Mouse (Mus musculus) limb, embryonic 11.5 days (tissue): ENCODE results near the gene Il2. TPM values are rescaled to one million over a fixed set of nuclear protein-coding genes. Genes with fewer than 3 reads are reported as not detected.

ENCODE experiments used
- ATAC-seq: fragments of 200-750 bp; cut with Nextera tagmentation; 2 replicates; pipeline ENCODE4 v1.8.0; 2017; ENCODE audit warnings: low read depth; ENCODE audit not compliant: insufficient number of reproducible peaks, low FRiP score, low TSS enrichment
- DNase-seq: peaks from one replicate; pipeline ENCODE4 v3.0.0-alpha.2; 2015; ENCODE audit warnings: low spot score
- H3K27ac ChIP-seq: fragments of 300-500 bp; sonication (generic); replicated peaks from 2 replicates; pipeline ENCODE4 v1.5.1; 2014; ENCODE audit warnings: low read depth, mild to moderate bottlenecking, low read length
- H3K27me3 ChIP-seq: fragments of 300-500 bp; sonication (generic); 2 replicates; pipeline ENCODE4 v1.6.1; 2014; ENCODE audit warnings: mild to moderate bottlenecking, low read length, mixed read lengths; ENCODE audit not compliant: control insufficient read depth, insufficient read depth
- H3K36me3 ChIP-seq: fragments of 300-500 bp; sonication (generic); 2 replicates; pipeline ENCODE4 v1.6.1; 2014; ENCODE audit warnings: mild to moderate bottlenecking, low read length, moderate library complexity, mixed read lengths; ENCODE audit not compliant: control insufficient read depth, insufficient read depth
- H3K4me1 ChIP-seq: fragments of 300-500 bp; sonication (generic); 2 replicates; pipeline ENCODE4 v1.6.1; 2014; ENCODE audit warnings: low read length, mixed read lengths; ENCODE audit not compliant: control insufficient read depth, insufficient read depth
- H3K4me2 ChIP-seq: fragments of 300-500 bp; sonication (generic); 2 replicates; pipeline ENCODE4 v1.6.1; 2014; ENCODE audit warnings: low read depth, mild to moderate bottlenecking, moderate library complexity; ENCODE audit not compliant: severe bottlenecking
- H3K4me3 ChIP-seq: fragments of 300-500 bp; sonication (generic); 2 replicates; pipeline ENCODE4 v1.5.1; 2014; ENCODE audit warnings: low read depth, low read length
- H3K9ac ChIP-seq: fragments of 300-500 bp; sonication (generic); 2 replicates; pipeline ENCODE4 v1.6.1; 2014; ENCODE audit warnings: mild to moderate bottlenecking, low read length
- H3K9me3 ChIP-seq: fragments of 300-500 bp; sonication (generic); 2 replicates; pipeline ENCODE4 v1.6.1; 2016; ENCODE audit warnings: low read length; ENCODE audit not compliant: control insufficient read depth
- whole genome bisulfite sequencing: fragments of 180-500 bp; shearing (Covaris S2); extraction: QIAGEN DNeasy Blood & Tissue Kit; methylation state at CpG from one replicate; pipeline ENCODE4 v1.1.7; 2014; 5-methylcytosine and 5-hydroxymethylcytosine counted together
- polyA plus RNA-seq: library from polyadenylated mRNA; unstranded; fragments of >200 nt; fragmentation: Nextera tagmentation; extraction: Ambion mirVana; gene quantifications from 2 replicates; pipeline ENCODE4 v1.2.1, GENCODE M21; 2014

Gene Il2
- polyA plus RNA-seq, 1 experiment from 2014 or later = 0.23 TPM

DNA sequence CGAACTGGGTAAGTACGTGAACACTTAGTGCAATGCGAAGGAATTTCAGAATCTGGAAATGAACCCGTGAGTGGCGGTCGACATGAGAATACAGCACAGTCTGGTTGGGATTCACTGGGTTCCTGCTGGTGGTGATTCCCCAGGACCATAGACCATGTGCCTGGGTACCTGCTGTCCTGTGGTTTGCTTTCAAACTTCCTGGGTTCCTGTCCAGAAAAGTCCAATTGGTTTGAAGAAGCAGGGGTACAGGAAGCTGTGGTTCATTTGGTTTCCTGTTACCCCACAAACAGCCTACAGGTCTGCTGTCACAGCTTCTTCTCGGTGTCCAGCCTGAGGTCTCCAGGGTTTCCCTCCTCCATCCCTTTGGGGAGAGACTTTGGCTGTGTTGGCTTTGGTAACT lies 27.2 kb upstream of the Il2 start:
- no peak overlapping the region for H3K9ac ChIP-seq
- H3K27ac ChIP-seq = no peak overlapping the region
- no peak overlapping the region for H3K4me2 ChIP-seq
- H3K27me3 ChIP-seq = no peaks in the 10 kb centered on the region
- H3K4me1 ChIP-seq = no peaks in the 10 kb centered on the region
- 93% methylated on average over 7 of the region's 7 CpGs for WGBS
- no peaks in the 10 kb centered on the region for H3K9me3 ChIP-seq
- no peak for ATAC-seq
- no peak overlapping the region for H3K4me3 ChIP-seq
- DNase-seq = no peak
- H3K36me3 ChIP-seq = no peaks in the 10 kb centered on the region

- Histone ChIP-seq H3K4me1 (no peaks in the 10 kb centered on the region), H3K9me3 (no peaks in the 10 kb centered on the region), H3K4me2 (no peak overlapping the region), H3K27me3 (no peaks in the 10 kb centered on the region), H3K36me3 (no peaks in the 10 kb centered on the region), H3K4me3 (no peak overlapping the region), H3K27ac (no peak overlapping the region), H3K9ac (no peak overlapping the region)
- ATAC-seq = no peak
- WGBS = 92% methylated on average over 10 of the region's 10 CpGs
- no peak for DNase-seq
Measured at GRCm38 (mm10) chr3:37152274-37152673, 26.5 kb upstream of the Il2 start.

DNA sequence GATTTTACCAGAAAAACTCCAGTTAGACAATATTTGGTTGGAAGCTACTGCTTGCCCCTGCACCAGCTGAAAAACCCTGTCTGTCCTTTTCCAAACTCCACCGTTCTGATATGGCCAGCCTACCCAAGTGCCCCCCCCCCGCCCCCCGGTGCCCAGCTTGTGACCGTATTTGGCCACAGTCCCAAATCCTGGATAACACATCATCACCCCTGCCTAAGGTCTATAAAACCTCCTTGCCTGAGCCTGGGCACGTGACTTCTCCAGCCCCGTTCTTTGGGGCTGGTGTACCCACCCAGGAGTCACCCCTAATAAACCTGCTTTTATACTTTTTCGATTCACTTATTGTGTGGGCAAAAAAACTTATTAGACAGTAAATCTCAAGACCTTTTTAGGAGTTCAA lies 21.1 kb upstream of the Il2 start:
- H3K4me3 ChIP-seq = no peak overlapping the region
- H3K36me3 ChIP-seq = no peaks in the 10 kb centered on the region
- H3K27me3 ChIP-seq = no peaks in the 10 kb centered on the region
- ATAC-seq (no peak), DNase-seq (no peak)
- no peak overlapping the region for H3K4me2 ChIP-seq
- no peak overlapping the region for H3K27ac ChIP-seq
- no peaks in the 10 kb centered on the region for H3K4me1 ChIP-seq
- H3K9ac ChIP-seq = no peak overlapping the region
- no peaks in the 10 kb centered on the region for H3K9me3 ChIP-seq
- 76% methylated on average over 7 of the region's 7 CpGs for WGBS

- DNase-seq = no peak
- no peaks in the 10 kb centered on the region for H3K4me1 ChIP-seq
- H3K27me3 ChIP-seq = no peaks in the 10 kb centered on the region
- H3K9ac ChIP-seq = no peak overlapping the region
- no peak overlapping the region for H3K4me2 ChIP-seq
- H3K9me3 ChIP-seq = no peaks in the 10 kb centered on the region
- no peaks in the 10 kb centered on the region for H3K36me3 ChIP-seq
- no peak overlapping the region for H3K27ac ChIP-seq
- no peak for ATAC-seq
- H3K4me3 ChIP-seq = no peak overlapping the region
- 45% methylated on average over 8 of the region's 8 CpGs for WGBS
Measured at GRCm38 (mm10) chr3:37146406-37146805, 20.6 kb upstream of the Il2 start.

DNA sequence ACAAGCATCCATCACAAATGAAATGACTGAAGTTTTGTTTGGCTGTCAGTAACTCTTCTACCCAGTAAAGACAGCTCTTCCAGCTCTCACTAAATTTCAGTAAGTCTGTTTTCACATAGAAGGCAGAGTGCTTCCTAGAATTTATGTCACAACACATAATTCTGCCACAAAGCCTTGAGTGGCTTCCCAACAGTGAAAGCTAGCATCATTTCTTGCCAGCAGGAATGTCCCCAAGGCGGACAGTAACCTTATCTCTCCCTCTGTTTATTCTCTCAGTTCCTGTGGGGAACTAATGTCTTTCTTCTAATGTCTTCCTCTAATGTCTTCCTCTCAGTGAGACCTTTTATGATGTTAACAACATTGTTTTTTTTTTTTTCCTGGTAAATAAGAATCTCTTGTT lies 19.2 kb upstream of the Il2 start:
- no peak overlapping the region for H3K4me2 ChIP-seq
- H3K9ac ChIP-seq = no peak overlapping the region
- no peak overlapping the region for H3K4me3 ChIP-seq
- ATAC-seq (no peak), DNase-seq (no peak)
- no peaks in the 10 kb centered on the region for H3K36me3 ChIP-seq
- H3K27ac ChIP-seq = no peak overlapping the region
- H3K27me3 ChIP-seq = no peaks in the 10 kb centered on the region
- H3K4me1 ChIP-seq = no peaks in the 10 kb centered on the region
- no peaks in the 10 kb centered on the region for H3K9me3 ChIP-seq
- whole genome bisulfite sequencing = 45% methylated on average over 1 of the region's 1 CpGs

DNA sequence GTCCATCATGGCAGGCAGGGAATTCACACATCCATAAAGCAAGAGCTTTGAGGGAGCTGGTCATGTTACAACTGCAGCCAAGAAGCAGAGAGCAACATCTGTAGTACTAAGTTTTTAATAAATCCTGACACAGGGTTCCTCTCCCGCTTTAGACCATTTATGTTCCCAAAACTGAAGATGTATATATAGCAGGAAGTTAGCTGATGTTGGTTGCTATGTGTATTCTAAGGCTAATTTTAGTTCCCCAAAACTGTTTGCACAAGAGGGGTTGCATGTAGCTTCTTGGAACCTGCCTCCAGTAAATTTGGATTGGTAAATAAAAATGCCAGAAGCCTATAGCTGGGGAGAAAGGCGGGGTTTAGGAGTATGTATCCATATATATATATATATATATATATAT lies 16.1 kb upstream of the Il2 start:
- H3K4me2 ChIP-seq = no peak overlapping the region
- no peaks in the 10 kb centered on the region for H3K36me3 ChIP-seq
- ATAC-seq (no peak), DNase-seq (no peak)
- no peaks in the 10 kb centered on the region for H3K9me3 ChIP-seq
- H3K27me3 ChIP-seq = no peaks in the 10 kb centered on the region
- no peak overlapping the region for H3K27ac ChIP-seq
- no peak overlapping the region for H3K9ac ChIP-seq
- H3K4me3 ChIP-seq = no peak overlapping the region
- no peaks in the 10 kb centered on the region for H3K4me1 ChIP-seq
- 95% methylated on average over 2 of the region's 2 CpGs for WGBS

GRCm38 (mm10) chr3:37140168-37140906 lies 14.6 kb upstream of the Il2 start:
- 93% methylated on average over 6 of the region's 6 CpGs for WGBS
- Histone ChIP-seq H3K4me1 (no peaks in the 10 kb centered on the region), H3K27ac (no peak overlapping the region), H3K27me3 (no peaks in the 10 kb centered on the region), H3K4me3 (no peak overlapping the region), H3K36me3 (no peaks in the 10 kb centered on the region), H3K9ac (no peak overlapping the region), H3K9me3 (no peaks in the 10 kb centered on the region), H3K4me2 (no peak overlapping the region)
- no peak for ATAC-seq
- no peak for DNase-seq

DNA sequence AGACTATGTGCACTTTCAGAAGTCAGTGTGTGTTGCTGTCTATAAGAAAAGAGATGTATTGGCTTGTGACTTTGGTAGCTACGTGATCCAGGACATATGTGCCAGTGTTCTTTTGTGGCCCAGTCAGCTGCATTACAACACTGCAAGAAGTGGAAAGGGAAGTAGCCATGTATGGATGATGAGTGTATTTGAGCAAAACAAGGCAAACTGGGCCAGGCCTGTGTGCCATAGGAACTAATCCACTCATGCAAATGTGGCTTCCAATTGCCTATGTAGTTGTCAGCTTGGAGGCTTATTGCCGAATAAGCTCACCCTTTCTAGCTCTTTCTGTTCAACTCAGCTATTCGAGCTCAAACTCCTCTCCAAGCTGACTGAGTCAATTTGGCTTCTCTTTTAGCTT lies 13.4 kb upstream of the Il2 start:
- 81% methylated on average over 3 of the region's 3 CpGs for WGBS

GRCm38 (mm10) chr3:37137231-37137630 lies 11.5 kb upstream of the Il2 start:
- Histone ChIP-seq H3K4me1 (no peaks in the 10 kb centered on the region), H3K9ac (no peak overlapping the region), H3K4me2 (no peak overlapping the region), H3K4me3 (no peak overlapping the region), H3K9me3 (no peaks in the 10 kb centered on the region), H3K27me3 (no peaks in the 10 kb centered on the region), H3K36me3 (no peaks in the 10 kb centered on the region), H3K27ac (no peak overlapping the region)
- DNase-seq (no peak), ATAC-seq (no peak)
- WGBS = 71% methylated on average over 4 of the region's 4 CpGs

More for the DNA sequence above, 13.4 kb upstream of the Il2 start:
- H3K9me3 ChIP-seq = no peaks in the 10 kb centered on the region
- no peak overlapping the region for H3K9ac ChIP-seq
- DNase-seq (no peak), ATAC-seq (no peak)
- no peak overlapping the region for H3K4me2 ChIP-seq
- H3K36me3 ChIP-seq = no peaks in the 10 kb centered on the region
- no peak overlapping the region for H3K27ac ChIP-seq
- H3K4me1 ChIP-seq = no peaks in the 10 kb centered on the region
- no peaks in the 10 kb centered on the region for H3K27me3 ChIP-seq
- no peak overlapping the region for H3K4me3 ChIP-seq
